Mouse (Mus musculus): ENCODE data around the gene Cxcl10. TPM values are rescaled to one million over a fixed set of nuclear protein-coding genes. Genes with fewer than 3 reads are reported as not detected.

Gene Cxcl10
- total and polyA plus RNA-seq, 2 experiments, result 1.5 to 13.2 TPM

- H3K4me3 ChIP-seq (ENCODE audit: insufficient read depth, low read depth, low read length), result no peak overlapping the region
- H3K9ac ChIP-seq (ENCODE audit: low read depth, low read length), result no peak overlapping the region
- peaks cover 5% of the 10 kb centered on the region for H3K4me1 ChIP-seq (ENCODE audit: control insufficient read depth, insufficient read depth, low read length)
- no peaks in the 10 kb centered on the region for H3K36me3 ChIP-seq (ENCODE audit: control insufficient read depth, insufficient read depth, low read length)
- 49% methylated on average over 2 of the region's 2 CpGs for WGBS
- DNase-seq (ENCODE audit: extremely low read depth, low read depth, low spot score), result no peak
- no peaks in the 10 kb centered on the region for H3K79me2 ChIP-seq (ENCODE audit: control insufficient read depth, insufficient read depth, low read length)
- H3K27ac ChIP-seq (replicated peaks; ENCODE audit: insufficient read depth, low read depth, low read length), result no peak overlapping the region
- H3K27me3 ChIP-seq (ENCODE audit: control insufficient read depth, insufficient read depth, low read length), result no peaks in the 10 kb centered on the region
- TF ChIP-seq POLR2A (IDR thresholded peaks at IDR 0.05; ENCODE audit: extremely low read depth, insufficient read depth, low read length) (no peak), CTCF (IDR thresholded peaks at IDR 0.05; ENCODE audit: low read depth, low read length) (no peak)
These were observed 23.9 kb upstream of the Cxcl10 start for GRCm38 (mm10) chr5:92372605-92373004.

DNA sequence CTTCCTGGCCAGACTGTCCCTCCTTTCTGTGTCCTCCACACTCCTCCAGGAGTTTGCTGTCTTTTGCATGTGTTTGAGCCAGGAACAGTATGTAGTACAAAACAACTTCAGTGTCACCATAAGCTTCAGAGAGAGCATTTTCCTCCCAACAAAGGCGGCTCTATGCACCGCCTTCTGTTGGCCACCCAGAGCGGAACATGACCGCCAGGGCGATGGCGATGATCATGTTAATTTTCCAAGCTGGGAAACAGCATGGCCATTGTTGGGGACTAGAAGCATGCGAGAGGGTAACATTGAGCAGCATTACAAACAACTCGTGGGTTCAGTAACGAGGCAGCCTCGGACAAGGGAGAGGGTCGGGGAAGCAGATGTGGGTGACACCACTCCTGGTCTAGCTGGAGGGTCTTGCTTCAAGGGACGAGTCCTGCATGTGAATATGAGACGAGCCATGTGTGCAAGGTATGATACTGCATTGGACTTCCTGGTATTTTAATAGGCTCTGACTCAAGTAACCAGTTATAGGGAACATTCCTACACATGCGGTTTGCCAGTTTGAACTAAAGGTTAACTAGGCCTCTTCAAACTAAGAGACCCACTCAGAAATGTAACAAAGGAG, 22.8 kb upstream of the Cxcl10 start:
- no peaks in the 10 kb centered on the region for H3K27me3 ChIP-seq (ENCODE audit: control insufficient read depth, insufficient read depth, low read length)
- H3K4me3 ChIP-seq (ENCODE audit: insufficient read depth, low read depth, low read length), result no peak overlapping the region
- no peak overlapping the region for H3K27ac ChIP-seq (replicated peaks; ENCODE audit: insufficient read depth, low read depth, low read length)
- peaks cover 7% of the 10 kb centered on the region for H3K4me1 ChIP-seq (ENCODE audit: control insufficient read depth, insufficient read depth, low read length)
- no peaks in the 10 kb centered on the region for H3K79me2 ChIP-seq (ENCODE audit: control insufficient read depth, insufficient read depth, low read length)
- TF ChIP-seq POLR2A (IDR thresholded peaks at IDR 0.05; ENCODE audit: extremely low read depth, insufficient read depth, low read length) (no peak), CTCF (IDR thresholded peaks at IDR 0.05; ENCODE audit: low read depth, low read length) (no peak)
- H3K9ac ChIP-seq (ENCODE audit: low read depth, low read length), result no peak overlapping the region
- WGBS, result 93% methylated on average over 14 of the region's 14 CpGs
- no peaks in the 10 kb centered on the region for H3K36me3 ChIP-seq (ENCODE audit: control insufficient read depth, insufficient read depth, low read length)
- DNase-seq (ENCODE audit: extremely low read depth, low read depth, low spot score), result no peak

DNA sequence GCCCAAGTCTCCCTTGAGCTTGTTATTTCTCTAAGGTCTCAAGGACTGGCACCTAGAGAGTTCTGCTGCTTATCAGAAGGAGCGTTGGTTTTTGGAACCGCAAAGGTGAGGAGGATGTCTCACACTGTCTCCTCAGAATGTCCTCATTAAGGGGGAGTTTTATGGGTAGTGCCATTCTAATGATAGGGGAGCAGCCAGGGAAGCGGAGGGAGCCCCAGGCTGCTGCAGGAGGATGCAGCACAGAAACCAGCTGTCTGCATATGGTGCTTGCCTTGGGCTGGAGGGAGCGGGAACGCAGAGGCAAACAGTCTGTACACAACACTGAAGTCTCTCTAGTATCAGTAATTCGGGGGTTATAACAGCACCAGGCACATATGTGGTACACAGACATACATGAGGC, 22.2 kb upstream of the Cxcl10 start:
- 0 out of 2 replicates have a peak overlapping the region, but pooled peaks have one; percentile 30 for H3K27ac ChIP-seq (replicated peaks; ENCODE audit: insufficient read depth, low read depth, low read length)
- no peaks in the 10 kb centered on the region for H3K27me3 ChIP-seq (ENCODE audit: control insufficient read depth, insufficient read depth, low read length)
- TF ChIP-seq CTCF (IDR thresholded peaks at IDR 0.05; ENCODE audit: low read depth, low read length) (no peak), POLR2A (IDR thresholded peaks at IDR 0.05; ENCODE audit: extremely low read depth, insufficient read depth, low read length) (no peak)
- peaks cover 13% of the 10 kb centered on the region for H3K4me1 ChIP-seq (ENCODE audit: control insufficient read depth, insufficient read depth, low read length)
- no peak for DNase-seq (ENCODE audit: extremely low read depth, low read depth, low spot score)
- 93% methylated on average over 6 of the region's 6 CpGs for WGBS
- H3K36me3 ChIP-seq (ENCODE audit: control insufficient read depth, insufficient read depth, low read length), result no peaks in the 10 kb centered on the region
- no peak overlapping the region for H3K9ac ChIP-seq (ENCODE audit: low read depth, low read length)
- H3K4me3 ChIP-seq (ENCODE audit: insufficient read depth, low read depth, low read length), result no peak overlapping the region
- H3K79me2 ChIP-seq (ENCODE audit: control insufficient read depth, insufficient read depth, low read length), result no peaks in the 10 kb centered on the region

- peak; percentile 89 for DNase-seq (ENCODE audit: extremely low read depth, low read depth, low spot score)
- Histone ChIP-seq H3K4me3 (ENCODE audit: insufficient read depth, low read depth, low read length) (no peak overlapping the region), H3K4me1 (ENCODE audit: control insufficient read depth, insufficient read depth, low read length) (peaks cover 17% of the 10 kb centered on the region), H3K79me2 (ENCODE audit: control insufficient read depth, insufficient read depth, low read length) (no peaks in the 10 kb centered on the region), H3K27me3 (ENCODE audit: control insufficient read depth, insufficient read depth, low read length) (no peaks in the 10 kb centered on the region), H3K27ac (replicated peaks; ENCODE audit: insufficient read depth, low read depth, low read length) (0 out of 2 replicates have a peak overlapping the region, but pooled peaks have one; percentile 30), H3K36me3 (ENCODE audit: control insufficient read depth, insufficient read depth, low read length) (no peaks in the 10 kb centered on the region), H3K9ac (ENCODE audit: low read depth, low read length) (no peak overlapping the region)
- WGBS, result 22% methylated on average over 6 of the region's 6 CpGs
- TF ChIP-seq POLR2A (IDR thresholded peaks at IDR 0.05; ENCODE audit: extremely low read depth, insufficient read depth, low read length) (no peak), CTCF (IDR thresholded peaks at IDR 0.05; ENCODE audit: low read depth, low read length) (no peak)
These were observed 21.7 kb upstream of the Cxcl10 start for GRCm38 (mm10) chr5:92370392-92370791.

- no peaks in the 10 kb centered on the region for H3K27me3 ChIP-seq (ENCODE audit: control insufficient read depth, insufficient read depth, low read length)
- no peak for TF ChIP-seq CTCF (IDR thresholded peaks at IDR 0.05; ENCODE audit: low read depth, low read length)
- peak; percentile 76 for DNase-seq (ENCODE audit: extremely low read depth, low read depth, low spot score)
- H3K4me1 ChIP-seq (ENCODE audit: control insufficient read depth, insufficient read depth, low read length), result peaks cover 17% of the 10 kb centered on the region
- no peak overlapping the region for H3K4me3 ChIP-seq (ENCODE audit: insufficient read depth, low read depth, low read length)
- H3K9ac ChIP-seq (ENCODE audit: low read depth, low read length), result no peak overlapping the region
- peaks cover 3% of the 10 kb centered on the region; the same call in 1 of the 2 replicates for H3K79me2 ChIP-seq (ENCODE audit: control insufficient read depth, insufficient read depth, low read length)
- H3K36me3 ChIP-seq (ENCODE audit: control insufficient read depth, insufficient read depth, low read length), result no peaks in the 10 kb centered on the region
- 66% methylated on average over 13 of the region's 13 CpGs for WGBS
- H3K27ac ChIP-seq (replicated peaks; ENCODE audit: insufficient read depth, low read depth, low read length), result no peak overlapping the region
These were observed 20.7 kb upstream of the Cxcl10 start for GRCm38 (mm10) chr5:92369151-92369994.

DNA sequence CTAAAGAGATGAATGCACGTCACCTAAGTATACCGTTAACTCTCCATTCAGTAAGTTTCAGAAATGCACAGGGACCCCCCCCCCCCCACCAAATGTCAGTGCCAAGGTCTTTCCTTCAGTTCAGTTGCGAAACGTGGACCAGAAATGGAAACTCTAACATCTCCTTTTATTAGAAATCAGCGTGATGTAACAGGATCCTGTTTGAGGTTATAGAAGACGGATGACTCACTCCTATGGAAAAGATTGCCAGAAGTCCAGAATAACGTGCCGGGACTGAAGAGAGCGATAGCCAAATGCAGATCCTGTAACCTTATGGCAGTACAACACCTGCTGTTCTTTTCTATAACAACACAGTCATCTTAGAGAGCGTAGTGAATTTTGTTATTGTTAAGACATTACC, 19.7 kb upstream of the Cxcl10 start:
- Histone ChIP-seq H3K27ac (replicated peaks; ENCODE audit: insufficient read depth, low read depth, low read length) (no peak overlapping the region), H3K36me3 (ENCODE audit: control insufficient read depth, insufficient read depth, low read length) (no peaks in the 10 kb centered on the region), H3K4me1 (ENCODE audit: control insufficient read depth, insufficient read depth, low read length) (peaks cover 20% of the 10 kb centered on the region), H3K79me2 (ENCODE audit: control insufficient read depth, insufficient read depth, low read length) (peaks cover 3% of the 10 kb centered on the region; the same call in 1 of the 2 replicates), H3K9ac (ENCODE audit: low read depth, low read length) (no peak overlapping the region), H3K27me3 (ENCODE audit: control insufficient read depth, insufficient read depth, low read length) (no peaks in the 10 kb centered on the region), H3K4me3 (ENCODE audit: insufficient read depth, low read depth, low read length) (no peak overlapping the region)
- TF ChIP-seq CTCF (IDR thresholded peaks at IDR 0.05; ENCODE audit: low read depth, low read length) (no peak), POLR2A (IDR thresholded peaks at IDR 0.05; ENCODE audit: extremely low read depth, insufficient read depth, low read length) (no peak)
- 35% methylated on average over 10 of the region's 10 CpGs for WGBS
- no peak for DNase-seq (ENCODE audit: extremely low read depth, low read depth, low spot score)
